Mouse (Mus musculus) testis, adult 2 months (tissue): ENCODE data around the gene Gga2.

Experiments used
- CTCF ChIP-seq: fragments of 200-500 bp; IDR thresholded peaks from 2 replicates; pipeline ENCODE4 v1.5.1; 2012; ENCODE audit warnings: low read depth, mild to moderate bottlenecking, inconsistent platforms, low read length, moderate library complexity; ENCODE audit not compliant: control insufficient read depth, insufficient read depth, insufficient replicate concordance
- POLR2A ChIP-seq: fragments of 200-500 bp; IDR thresholded peaks from 2 replicates; pipeline ENCODE4 v1.6.1; 2012; ENCODE audit warnings: low read depth, mild to moderate bottlenecking, inconsistent platforms, low read length, moderate library complexity; ENCODE audit not compliant: control insufficient read depth

DNA sequence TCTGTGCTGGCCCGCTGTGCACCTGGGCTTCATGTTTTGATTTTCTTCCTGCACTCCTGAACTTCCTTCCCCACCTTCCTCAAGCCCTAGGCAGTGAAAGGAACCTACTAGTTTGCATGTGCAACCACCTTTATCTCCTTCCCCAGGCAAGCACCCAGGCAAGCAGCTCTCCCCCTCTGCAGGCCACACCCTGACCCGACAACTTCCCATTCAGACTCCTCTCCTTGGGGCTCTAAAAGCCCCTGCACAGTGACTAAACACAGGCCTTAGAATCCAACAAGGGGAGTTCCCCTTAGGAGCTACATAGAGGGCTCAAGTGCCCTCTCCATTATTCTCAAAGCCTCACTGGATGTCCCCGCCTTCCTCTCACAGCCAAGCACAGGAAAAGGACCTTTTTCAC, 2.8 kb downstream of the Gga2 start:
- TF ChIP-seq POLR2A (no peak), CTCF (no peak)
